Mouse (Mus musculus): ENCODE measurements around the gene Tead1.

Tead1 gene

DNA sequence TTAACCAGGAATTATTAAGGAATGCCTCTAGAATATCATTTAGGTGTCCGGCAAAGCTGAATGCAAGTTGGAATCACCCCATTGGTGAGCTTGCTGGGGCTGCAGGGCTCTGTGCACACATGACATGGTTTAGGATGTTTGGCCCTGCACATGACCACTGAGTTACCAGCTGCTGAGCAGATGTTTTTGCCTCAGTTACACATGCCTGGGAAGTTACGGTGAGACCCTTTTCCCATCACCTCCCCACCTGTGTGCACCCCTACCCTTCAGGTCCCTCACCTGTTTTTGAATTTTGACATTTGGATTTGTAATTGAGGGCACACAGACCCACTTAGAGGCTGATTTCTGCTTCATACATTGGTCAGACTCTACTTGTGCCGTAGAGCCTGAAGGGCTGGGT, 6.9 kb downstream of the Tead1 start:
- no peak for DNase-seq (ENCODE audit: low spot score)

DNA sequence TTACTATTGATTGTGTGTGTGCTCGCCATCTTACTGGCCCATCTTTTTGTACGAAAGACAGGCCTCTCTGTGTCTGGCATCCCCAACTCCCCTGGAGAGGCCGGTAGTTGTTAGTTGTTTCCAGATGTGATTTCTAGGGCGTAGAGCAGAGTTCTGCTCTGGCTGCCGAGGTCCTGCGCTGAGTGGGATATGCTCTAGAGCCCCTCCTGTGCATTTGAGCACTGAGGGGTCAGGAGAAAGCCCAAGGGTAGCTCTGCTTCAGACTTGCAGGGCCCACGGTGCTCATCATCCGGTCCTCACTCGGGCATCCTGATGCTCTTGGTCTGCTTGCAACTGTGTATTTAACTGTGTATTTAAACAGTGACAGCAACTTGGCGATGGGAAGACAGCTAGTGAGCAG, 7.5 kb downstream of the Tead1 start:
- DNase-seq (ENCODE audit: low spot score) = no peak

DNA sequence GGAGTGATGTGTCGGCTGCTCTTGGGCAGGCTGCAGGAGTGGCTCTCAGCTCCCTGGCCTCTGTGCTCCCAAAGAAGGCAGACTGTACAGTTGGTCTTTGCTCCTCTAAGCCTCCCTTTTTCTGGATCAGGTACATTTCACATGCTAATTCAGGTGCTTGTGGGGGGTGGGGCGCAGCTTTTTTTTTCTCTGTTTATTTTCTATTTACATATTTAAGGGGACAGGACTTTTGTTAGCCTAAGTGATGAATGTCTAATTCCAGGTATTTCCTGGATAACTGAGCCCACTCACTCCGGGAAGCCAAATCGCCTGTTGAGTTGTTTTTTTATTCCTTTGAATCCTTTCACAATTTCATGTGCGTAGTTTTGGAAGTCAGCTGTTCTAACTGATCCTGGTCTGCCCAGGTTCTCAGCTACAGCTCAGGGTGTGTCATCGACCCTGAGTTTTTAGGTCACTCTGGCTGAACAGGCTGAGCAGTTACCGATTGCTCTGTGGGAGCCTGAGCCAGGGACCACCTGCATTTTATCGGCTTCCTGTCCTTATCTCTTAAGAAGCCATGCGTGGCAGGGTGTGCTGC, 9.4 kb downstream of the Tead1 start:
- peak; percentile 46 for DNase-seq (ENCODE audit: low spot score)

DNA sequence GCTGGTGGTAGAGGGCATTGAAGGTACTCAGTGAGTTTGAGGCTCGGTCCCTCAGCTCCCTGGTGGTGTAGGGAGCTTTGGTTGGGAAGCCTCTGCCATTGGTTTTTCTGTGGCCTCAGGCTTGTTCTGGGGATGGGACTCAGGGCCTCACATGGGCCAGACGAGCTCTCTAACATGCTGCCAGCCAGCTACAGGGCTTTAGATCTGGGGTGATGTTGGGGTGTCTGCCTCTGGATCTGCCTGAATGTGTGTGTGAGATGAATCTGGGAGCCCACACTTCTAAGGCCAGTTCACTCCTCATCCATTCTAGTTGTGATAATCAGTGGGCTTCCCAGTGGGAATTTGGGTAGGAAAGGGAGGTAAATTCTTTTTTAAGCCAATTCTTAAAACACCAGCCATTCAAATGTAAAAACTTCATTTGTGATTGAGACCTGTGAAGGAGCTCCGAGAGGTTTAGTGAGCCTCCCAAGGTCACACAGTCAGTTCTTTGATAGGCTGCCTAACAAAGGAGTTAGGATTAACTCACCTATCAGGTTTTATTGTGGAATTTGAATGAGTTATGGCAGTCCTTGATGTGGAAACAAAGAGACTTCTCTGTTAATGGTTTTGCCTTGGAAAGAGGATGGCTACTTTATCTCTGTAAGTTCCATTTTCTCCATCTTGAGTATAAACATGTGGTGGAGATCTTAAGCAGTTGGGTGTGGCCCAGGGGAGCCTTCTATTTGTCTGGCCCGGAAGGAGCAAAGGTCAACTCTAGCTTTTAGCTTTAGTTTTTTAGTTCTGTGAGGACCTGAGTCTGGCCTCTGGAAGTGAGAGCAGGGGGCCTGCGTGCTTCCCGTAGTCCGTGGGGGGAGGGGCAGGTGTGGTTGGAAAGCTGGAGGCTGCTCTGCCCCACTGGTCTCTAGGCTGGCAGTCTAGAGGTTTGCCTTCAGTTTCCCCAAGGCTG, 12.0 kb downstream of the Tead1 start:
- peak; percentile 46 for DNase-seq (ENCODE audit: low spot score)

DNA sequence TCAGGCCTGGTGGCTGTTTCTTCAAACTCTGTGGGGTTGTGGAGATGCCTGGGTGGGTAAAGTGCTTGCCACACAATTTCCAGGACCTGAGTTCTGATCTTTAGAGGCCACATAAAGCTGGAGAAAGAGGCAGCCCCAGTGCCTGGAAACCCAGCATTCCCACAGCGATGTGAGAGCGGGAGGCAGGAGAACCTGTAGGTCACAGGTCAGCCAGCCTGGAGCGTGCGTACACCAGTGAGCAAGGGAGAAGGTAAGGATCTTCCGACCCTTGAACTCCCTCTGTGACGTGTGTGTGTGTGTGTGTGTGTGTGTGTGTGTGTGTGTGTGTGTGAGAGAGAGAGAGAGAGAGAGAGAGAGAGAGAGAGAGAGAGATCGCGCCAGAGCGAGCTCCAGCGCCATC, 14.4 kb downstream of the Tead1 start:
- no peak for DNase-seq (ENCODE audit: low spot score)

DNA sequence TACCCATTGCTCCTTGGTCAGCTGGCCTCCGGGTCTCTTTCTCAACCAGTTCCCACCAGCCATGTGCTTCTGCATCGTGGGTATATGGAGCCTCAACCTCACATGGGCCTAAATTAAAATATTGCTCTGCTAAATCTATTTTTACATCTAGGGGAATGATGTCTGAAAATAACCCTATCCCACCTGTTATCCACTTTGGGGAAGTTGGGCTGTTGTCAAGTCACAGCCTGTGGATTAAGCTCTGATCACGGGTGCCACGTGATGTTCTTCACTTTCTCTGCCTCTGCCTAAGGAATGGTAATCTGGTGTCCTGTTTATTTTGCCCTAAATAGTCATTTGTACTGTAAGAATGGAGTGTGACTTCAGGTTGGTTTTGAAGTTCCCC, 17.7 kb downstream of the Tead1 start:
- no peak for DNase-seq (ENCODE audit: low spot score)

DNA sequence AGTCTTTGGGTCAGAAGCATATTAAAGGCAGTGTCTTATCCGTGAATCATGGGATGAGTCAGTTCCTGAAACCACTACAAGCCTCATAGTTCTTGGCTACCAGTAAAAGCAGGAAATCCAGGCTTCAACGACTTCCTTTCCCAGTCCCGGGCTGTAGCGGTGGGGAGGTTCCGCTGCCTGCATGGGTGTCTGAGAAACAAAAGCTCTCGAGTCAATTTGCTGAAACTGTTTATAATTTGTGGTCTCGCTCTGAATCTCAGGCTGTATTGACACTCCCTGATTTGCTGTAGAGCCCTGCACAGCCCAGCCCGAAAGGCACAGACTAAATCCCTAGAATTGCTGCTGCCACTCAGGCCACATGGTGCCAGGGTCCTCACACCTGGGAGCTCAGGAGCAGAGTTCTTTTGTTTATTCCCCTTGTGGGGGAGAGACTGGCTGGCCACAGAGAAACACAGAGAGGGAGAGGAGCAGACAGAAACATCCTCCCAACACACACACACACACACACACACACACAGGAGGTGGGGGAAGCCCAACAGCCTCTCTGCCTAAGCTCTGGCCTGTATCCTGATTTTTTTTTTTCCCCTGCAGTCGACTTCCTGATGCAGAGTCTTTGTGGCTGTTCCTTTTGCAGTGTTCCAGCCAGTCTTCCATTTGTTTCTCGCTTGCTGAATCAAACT, 18.2 kb downstream of the Tead1 start:
- DNase-seq (ENCODE audit: low spot score) = peak; percentile 64

DNA sequence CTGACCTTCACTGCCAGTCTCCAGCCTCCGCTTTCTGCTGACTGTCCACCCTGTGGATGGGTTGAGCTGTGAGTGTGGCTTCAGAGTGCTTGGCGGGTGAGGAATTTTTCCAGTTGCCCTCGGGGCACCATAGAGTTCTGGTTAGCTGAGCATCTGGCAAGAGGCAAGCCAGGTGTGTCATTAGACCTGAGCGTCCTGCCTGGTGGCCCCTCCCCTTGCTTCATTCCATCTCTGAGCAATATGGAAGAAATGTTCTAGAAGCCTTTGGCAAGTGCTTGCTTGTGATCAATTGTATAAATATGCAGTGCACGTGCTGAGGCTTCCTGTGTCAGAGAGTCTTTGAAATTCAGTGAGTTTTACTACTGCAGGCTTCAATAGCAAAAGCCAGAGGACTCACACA, 21.0 kb downstream of the Tead1 start:
- DNase-seq (ENCODE audit: low spot score) = peak; percentile 59

DNA sequence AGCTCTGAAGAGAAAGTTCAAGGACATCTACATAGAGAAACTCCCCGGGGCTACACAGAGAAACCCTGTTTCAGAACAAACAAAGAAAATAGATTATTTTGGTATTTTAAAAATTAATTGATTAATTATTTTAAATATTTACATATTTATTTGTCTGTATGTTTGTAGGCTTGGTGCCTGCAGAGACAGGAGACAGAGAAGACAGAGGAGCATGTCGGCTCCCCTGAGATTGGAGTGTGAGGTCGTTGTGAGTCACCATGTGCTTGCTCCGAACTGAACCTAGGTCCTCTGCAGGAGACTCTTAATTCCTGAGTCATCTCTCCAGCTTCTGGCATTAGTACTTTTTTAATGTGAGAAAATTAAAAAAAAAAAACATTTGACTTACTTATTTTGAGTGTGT, 24.2 kb downstream of the Tead1 start:
- no peak for DNase-seq (ENCODE audit: low spot score)

DNA sequence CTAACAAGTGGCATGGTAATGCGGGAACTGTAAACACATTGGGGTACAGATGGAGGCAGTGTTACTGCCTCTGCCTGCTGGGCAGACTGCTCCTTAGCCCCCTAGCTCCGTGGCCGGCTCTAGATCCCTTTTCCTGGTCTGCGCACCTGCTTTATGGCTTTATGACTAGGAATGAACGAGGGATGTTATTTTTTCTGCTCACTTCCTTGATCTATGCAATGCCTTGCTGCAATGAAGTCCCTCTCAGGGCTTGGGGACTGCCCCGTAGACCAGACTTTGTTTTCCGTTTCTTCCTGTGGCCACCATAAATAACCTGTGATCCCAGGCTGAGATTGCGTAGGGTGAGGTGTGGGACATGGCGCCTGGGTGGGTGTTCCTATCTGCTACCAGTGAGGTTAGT, 26.8 kb downstream of the Tead1 start:
- DNase-seq (ENCODE audit: low spot score) = no peak

DNA sequence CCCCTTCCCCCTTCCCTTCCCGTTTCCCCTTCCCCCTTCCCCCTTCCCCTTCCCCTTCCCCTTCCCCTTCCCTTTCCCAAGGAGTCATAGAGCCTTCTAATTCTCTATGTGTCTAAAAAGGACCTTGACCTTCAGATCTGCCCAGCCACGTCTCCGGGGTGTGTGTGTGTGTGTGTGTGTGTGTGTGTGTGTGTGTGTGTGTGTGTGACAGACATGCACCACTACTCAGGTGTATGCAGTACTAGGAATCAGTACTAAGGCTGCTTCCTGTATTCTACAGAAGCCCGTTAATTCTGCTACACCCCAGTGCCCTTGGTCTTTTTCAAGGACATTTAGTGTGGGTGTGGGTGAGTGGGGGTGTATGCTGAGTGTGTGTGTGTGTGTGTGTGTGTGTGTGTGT, 27.6 kb downstream of the Tead1 start:
- no peak for DNase-seq (ENCODE audit: low spot score)

DNA sequence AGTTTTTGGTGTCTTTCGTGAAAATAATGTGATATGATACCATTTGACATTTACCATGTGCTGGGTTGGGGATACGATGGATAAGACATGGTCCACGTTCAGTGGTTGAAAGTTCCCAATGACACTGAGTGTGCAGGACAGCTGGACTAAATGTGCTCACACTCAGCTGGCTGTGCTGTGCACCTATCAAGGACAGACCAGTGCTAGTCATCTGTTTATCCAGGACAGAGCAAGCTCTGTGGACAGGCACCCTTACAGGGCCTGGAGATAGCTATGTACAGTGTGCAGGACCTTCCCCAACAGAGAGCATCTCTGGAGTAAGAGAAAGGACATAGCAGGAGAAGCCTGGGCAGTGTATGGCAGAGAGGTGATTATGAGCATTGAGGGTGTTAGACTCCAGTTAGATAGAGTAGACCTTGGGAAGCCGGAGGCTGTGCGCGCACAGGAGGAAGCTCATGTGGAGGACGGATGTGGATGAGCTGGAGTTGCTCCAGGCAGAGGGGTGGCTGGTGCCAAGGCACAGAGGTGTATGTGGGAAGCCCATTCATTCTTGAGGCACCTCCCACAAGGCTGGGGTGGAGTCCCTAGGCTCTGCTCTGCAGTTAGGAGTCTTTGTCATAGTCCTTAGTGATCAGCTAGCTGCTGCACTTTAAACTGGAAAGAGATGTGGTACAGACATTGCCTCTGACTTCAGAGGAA, 31.4 kb downstream of the Tead1 start:
- DNase-seq (ENCODE audit: low spot score) = no peak

DNA sequence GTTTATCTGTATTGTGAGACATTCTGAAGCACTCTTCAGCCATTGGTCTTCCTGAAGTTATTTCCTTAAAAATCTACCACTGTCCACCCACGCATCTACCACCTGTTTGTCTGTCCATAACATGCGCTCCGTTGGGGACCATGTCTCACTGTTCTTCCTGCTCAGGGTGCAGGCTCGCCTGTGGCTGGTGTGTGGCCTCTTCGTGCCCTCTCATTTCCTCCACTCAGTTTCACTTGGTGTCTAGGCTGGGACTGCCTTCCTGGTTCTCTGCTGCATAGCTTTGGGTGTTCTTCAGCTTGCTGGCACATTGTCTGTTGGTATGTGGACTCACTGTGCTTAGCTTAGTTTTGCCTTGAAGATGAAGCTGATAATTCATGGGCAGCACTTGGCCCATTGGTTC, 32.9 kb downstream of the Tead1 start:
- DNase-seq (ENCODE audit: low spot score) = no peak

DNA sequence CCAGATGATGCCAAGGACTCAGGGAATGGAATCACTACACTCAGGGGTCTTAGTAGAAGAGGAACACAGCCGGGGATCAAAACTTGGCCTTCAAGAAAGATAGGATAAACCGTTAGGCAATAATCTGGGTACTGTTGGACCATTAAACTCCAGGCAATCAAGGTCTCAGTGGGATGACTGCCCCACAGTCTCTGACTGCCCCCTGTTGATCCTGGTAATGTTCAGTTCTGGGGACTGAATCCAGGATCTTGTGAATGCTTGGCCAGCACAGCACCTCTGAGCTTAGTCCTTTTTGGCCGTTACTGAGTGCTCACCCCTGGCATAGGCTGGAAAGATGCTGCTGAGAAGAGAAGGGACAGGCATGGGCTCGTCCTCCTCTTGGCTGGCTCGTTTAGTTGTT, 34.4 kb downstream of the Tead1 start:
- no peak for DNase-seq (ENCODE audit: low spot score)

DNA sequence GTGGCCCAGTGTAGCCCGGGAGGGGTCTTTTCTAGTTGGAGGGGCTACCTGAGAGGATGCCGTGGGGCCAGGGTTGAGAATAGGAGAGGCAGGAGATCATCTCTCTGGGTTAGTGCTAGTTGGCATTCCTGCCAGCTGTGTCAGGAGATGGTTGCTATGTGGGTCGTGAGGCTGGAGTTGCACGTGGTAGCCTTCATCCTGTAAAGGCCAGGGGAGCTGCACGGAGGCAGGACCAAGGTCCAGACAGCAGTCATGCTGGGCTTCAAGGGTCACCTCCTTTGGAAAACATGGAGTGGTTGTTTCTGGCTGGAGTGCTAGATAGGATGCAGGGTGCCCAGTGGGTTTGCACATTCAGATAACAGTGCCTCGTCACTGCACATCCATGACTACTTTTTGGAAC, 35.7 kb downstream of the Tead1 start:
- no peak for DNase-seq (ENCODE audit: low spot score)

DNA sequence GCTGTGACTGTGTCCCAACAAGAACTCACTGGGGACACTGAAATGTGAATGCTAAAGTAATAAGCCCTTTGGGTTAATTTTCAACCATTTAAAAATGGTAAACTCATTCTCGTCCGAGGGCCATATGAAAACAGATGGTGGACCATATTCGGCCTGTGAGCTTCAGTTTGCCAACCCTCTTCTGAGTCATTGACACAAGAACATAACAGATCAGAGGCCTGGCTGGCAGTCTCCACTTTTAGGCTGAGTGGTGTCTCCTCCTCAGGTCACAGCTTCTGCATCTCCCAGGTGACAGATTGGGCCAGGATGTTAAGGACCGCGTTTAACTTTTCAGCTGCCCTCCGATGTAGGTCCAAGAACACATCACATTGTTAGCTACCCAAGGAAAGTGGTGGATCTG, 37.6 kb downstream of the Tead1 start:
- no peak for DNase-seq (ENCODE audit: low spot score)

DNA sequence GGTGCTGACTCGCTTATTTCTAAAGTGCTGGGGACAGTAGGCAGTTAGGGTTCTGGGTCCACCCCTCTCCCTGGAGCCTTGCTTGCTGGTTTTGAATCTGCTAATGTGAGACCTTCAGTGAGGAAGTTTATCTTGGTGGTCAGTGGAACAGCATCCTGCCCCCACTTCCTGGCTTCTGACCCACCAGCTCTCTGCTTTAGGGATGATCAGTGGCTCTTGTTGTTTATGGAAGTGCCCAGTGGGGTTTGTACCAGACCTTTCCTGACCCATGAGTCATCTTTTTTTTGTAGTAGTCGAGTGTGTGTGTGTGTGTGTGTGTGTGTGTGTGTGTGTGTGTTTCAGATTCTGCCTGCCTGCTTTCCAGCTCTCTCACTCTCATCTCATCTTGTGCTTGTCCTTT, 38.6 kb downstream of the Tead1 start:
- no peak for DNase-seq (ENCODE audit: low spot score)

DNA sequence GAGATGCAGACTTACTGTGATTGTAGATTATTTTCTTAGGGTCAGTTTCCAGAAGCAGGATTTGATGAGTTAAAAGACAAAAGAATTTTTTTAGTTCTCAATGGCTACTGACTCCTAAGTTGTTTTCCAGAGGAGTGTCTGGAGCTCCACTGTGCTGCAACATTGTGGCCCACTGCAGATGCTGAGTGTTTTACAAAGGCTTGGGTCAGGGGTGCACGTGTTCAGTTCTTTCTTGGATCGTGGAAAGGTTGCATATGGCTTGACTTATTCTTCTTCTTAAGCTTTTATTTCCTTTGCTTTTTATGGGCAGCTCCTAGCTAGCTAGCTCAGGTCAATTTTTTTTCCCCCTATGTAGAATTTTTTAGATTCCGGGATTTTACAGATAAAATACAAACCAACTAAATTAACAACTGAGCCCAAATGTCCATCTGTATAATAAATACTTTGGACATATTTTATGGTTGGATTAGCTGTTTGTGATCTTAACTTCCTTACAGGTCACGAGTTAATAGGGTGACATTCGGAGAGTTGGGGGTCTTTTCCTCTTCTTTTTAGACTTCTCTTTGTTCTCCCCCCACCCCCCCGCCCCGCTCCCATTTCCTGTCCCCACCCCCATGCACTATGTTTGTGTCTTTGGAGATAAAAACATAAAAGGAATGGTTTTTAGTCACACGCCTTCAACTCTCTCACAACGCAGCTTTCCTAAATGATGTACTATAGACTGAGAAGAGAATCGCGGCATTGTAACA, 40.5 kb downstream of the Tead1 start:
- no peak for DNase-seq (ENCODE audit: low spot score)

DNA sequence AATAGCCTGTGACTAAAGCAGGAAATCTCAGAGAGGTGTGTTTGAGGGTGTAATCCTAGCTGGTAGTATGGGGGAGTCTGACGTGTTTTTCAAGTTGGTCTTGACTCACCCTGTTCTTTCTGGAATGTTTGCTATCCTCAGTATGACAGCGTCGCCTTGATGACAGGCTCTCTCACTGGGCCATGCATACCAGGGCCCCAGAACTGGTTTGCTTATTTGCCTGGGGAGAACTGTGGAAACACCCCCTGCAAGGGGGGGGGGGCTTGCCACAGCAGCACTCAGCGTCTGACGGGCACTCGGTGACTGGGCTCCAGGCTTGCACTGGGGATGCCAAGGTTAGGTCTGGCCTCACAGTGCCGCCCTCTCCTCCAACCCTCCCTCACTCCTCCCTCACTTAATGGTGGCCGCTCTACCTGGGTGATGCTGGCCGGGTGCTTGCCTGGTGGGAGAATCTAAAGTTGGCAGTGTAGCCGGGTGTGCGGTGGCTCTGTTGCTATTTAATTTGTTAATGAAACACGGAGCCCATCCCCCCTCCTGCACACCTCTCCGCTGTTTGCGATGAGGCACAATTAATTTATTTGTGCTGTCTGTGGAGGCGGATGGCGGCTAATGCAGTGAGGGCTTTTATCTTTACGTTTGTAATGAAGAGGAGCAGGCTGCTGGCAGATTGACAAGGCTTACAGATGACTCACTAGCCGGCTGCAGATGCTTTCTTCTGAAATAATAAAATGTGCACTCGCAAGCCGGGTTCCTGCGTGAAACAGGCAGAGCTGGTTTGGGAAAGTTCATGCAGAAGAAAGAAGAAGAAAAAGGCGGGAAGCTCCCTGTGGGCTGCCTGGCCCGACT, 41.2 kb downstream of the Tead1 start:
- DNase-seq (ENCODE audit: low spot score) = peak; percentile 81

DNA sequence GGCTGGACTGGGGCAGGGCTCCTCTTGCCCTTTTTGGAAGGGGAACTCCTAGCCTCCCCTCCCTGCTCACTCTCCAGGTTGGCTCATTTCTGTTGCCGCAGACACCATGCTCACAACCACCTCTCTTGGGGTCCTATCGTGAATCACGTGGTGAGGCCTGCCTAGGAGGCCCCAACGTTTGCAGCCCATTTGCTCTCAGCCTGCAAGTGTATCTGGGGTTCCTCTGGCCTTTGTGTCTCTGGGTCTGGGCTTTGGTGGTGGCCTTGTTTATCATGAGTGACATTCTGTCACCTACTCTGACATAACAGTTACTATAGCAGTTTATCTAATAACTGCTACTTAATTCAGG, 41.8 kb downstream of the Tead1 start:
- no peak for DNase-seq (ENCODE audit: low spot score)

DNA sequence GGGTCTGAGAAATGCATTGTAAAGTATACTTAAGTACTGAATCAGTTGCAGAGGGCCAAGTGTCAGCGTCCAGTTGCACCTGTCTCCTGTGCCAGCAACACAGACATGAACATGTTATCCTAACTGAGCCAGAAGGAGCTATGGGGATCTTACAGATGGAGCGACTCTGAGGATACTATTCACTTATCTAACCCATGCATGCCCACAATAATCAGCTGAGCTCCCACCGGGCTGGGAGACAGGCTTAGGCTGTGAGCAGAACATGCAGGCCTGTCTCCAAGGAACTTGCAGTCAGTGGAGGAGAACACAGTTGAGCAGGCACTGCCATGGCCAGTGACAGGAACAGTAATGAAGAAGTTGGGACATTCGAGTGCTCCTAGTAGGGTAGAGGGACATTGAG, 42.7 kb downstream of the Tead1 start:
- no peak for DNase-seq (ENCODE audit: low spot score)

Measured in urinary bladder, postnatal 14 days (tissue).